ENCODE assay signal across 26 mouse cellular contexts in the genomic region with DNA sequence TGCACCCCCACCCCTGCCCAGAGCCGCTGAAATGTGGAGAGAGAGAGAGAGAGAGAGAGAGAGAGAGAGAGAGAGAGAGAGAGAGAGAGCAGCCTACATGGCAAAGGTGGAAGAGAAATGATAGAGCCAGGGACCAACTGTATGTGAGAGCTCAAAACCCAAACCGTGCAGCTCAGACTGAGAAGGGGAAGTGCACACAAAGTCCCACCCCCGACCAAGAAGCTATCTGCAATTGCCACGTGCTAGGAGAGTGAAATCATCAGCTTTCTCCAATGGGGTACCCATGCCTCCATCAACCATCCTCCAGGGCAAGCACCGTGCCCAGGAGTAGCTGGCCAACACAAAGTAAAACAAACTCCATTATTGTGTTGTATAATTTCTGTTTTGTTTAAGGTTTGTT.
DNase-seq lines count a peak whose midpoint lies in the region; ATAC-seq lines count a peak whose summit lies in the region.
"Had no signal": no experiment of that assay in that cellular context is flagged by ENCODE, and none has a peak within 500 bp of the region (broad histone marks: within the 10 kb centered on the region; RNA-seq: fewer than 3 reads in every experiment).

No protein-coding gene starts in this region.

- no peaks in the 10 kb centered on the region for H3K36me3 ChIP-seq in liver, embryonic 12.5 days
- H3K36me3 ChIP-seq: embryonic facial prominence, embryonic 10.5 days; embryonic facial prominence, embryonic 13.5 days; forebrain, embryonic 12.5 days; forebrain, embryonic 15.5 days; heart, embryonic 12.5 days; heart, embryonic 15.5 days; hindbrain, embryonic 12.5 days; hindbrain, embryonic 15.5 days had no signal

- DNase-seq in heart, adult 11 months = peak; percentile 27
- no peak for DNase-seq in heart, adult 18-20 months
- no peak for DNase-seq in liver
- DNase-seq in right cerebral cortex, postnatal 25 days = no peak
- DNase-seq in spleen, postnatal 14 days (ENCODE audit: low spot score in 2 of 2) = no peak
- DNase-seq: adrenal gland, adult 8-10 months; adrenal gland, postnatal 25 days; cerebellum, adult 11-12 months; cerebellum, adult 9-11 months; cerebellum, postnatal 25 days; embryo, embryonic 11 days; gastrocnemius, postnatal 25 days; heart, postnatal 10 days; heart, postnatal 36 days had no signal

- H3K4me3 ChIP-seq in liver, embryonic 12.5 days = no peak overlapping the region
- H3K4me3 ChIP-seq: embryonic facial prominence, embryonic 10.5 days; embryonic facial prominence, embryonic 13.5 days; erythroblast, embryonic 14.5 days; forebrain, embryonic 12.5 days; forebrain, embryonic 15.5 days; heart, embryonic 12.5 days; heart, embryonic 15.5 days; hindbrain, embryonic 12.5 days; hindbrain, embryonic 15.5 days had no signal

- no peak overlapping the region for H3K27ac ChIP-seq in liver, embryonic 12.5 days
- H3K27ac ChIP-seq: embryonic facial prominence, embryonic 10.5 days; embryonic facial prominence, embryonic 13.5 days; forebrain, embryonic 12.5 days; forebrain, embryonic 15.5 days; heart, embryonic 15.5 days; hindbrain, embryonic 12.5 days; hindbrain, embryonic 15.5 days had no signal

- WGBS in liver, embryonic 12.5 days (ENCODE audit: insufficient replicate concordance) = 35% methylated on average over 5 of the region's 5 CpGs

- H3K4me1 ChIP-seq in liver, embryonic 12.5 days = 0 out of 2 replicates have a peak, but pooled peaks cover 6% of the 10 kb centered on the region
- H3K4me1 ChIP-seq: embryonic facial prominence, embryonic 13.5 days; forebrain, embryonic 15.5 days; heart, embryonic 12.5 days; heart, embryonic 15.5 days; hindbrain, embryonic 15.5 days had no signal

- no peak overlapping the region for H3K9ac ChIP-seq in liver, embryonic 12.5 days
- H3K9ac ChIP-seq: embryonic facial prominence, embryonic 13.5 days; forebrain, embryonic 12.5 days; forebrain, embryonic 15.5 days; heart, embryonic 12.5 days; heart, embryonic 15.5 days; hindbrain, embryonic 12.5 days; hindbrain, embryonic 15.5 days had no signal

- no peaks in the 10 kb centered on the region for H3K9me3 ChIP-seq in liver, embryonic 12.5 days (replicated peaks)
- H3K9me3 ChIP-seq: forebrain, embryonic 15.5 days; hindbrain, embryonic 15.5 days had no signal

- ATAC-seq in liver, embryonic 12.5 days = peak; percentile 44; the same call in 1 of the 2 replicates
- peak; percentile 81 for ATAC-seq in megakaryocyte progenitor cell, adult 5-6 weeks (replicated peaks; ENCODE audit: poor library complexity)
- ATAC-seq: activated CD4-positive, CD25-positive, alpha-beta regulatory T cell, adult 4 months; forebrain, embryonic 15.5 days had no signal

- H3K27me3 ChIP-seq in liver, embryonic 12.5 days (replicated peaks) = no peaks in the 10 kb centered on the region
- H3K27me3 ChIP-seq: embryonic facial prominence, embryonic 13.5 days; forebrain, embryonic 12.5 days; forebrain, embryonic 15.5 days; heart, embryonic 12.5 days; heart, embryonic 15.5 days; hindbrain, embryonic 12.5 days; hindbrain, embryonic 15.5 days had no signal

- H3K4me2 ChIP-seq in liver, embryonic 12.5 days = no peak overlapping the region
- H3K4me2 ChIP-seq: embryonic facial prominence, embryonic 13.5 days; forebrain, embryonic 12.5 days; forebrain, embryonic 15.5 days; heart, embryonic 12.5 days; heart, embryonic 15.5 days; hindbrain, embryonic 12.5 days; hindbrain, embryonic 15.5 days had no signal
